Mouse (Mus musculus): ENCODE results near the gene Lclat1.

- TF ChIP-seq ETS1 (IDR thresholded peaks at IDR 0.05; ENCODE audit: low read depth, low read length) (no peak), CTCF (IDR thresholded peaks at IDR 0.05 in 2 of 3, conservative IDR thresholded peaks at IDR 0.05 in 1 of 3; ENCODE audit: control insufficient read depth in 1 of 3, insufficient read depth in 1 of 3, low read depth in 2 of 3, low read length in 3 of 3, poor library complexity in 1 of 3, severe bottlenecking in 1 of 3) (no peak), POLR2A (IDR thresholded peaks at IDR 0.05; ENCODE audit: control insufficient read depth in 1 of 2, insufficient read depth in 1 of 2, low read depth in 1 of 2, low read length in 2 of 2, poor library complexity in 1 of 2) (no peak), KAT2A (conservative IDR thresholded peaks at IDR 0.05; ENCODE audit: low read depth, low read length) (no peak), TCF12 (IDR thresholded peaks at IDR 0.05; ENCODE audit: low read depth, low read length) (no peak), TAL1 (IDR thresholded peaks at IDR 0.05; ENCODE audit: low read length) (no peak), MAFK (IDR thresholded peaks at IDR 0.05; ENCODE audit: borderline replicate concordance, low read depth, low read length) (no peak), TBP (IDR thresholded peaks at IDR 0.05; ENCODE audit: low read depth, low read length) (no peak)
Measured at GRCm38 (mm10) chr17:73163597-73163996, 55.8 kb downstream of the Lclat1 start.

Measured in MEL (cell line).